Comparison of ENCODE assay signal across 20 mouse cellular contexts in genomic region chr13:99277521-99277920, GRCm38 (mm10).
DNase-seq lines count a peak whose midpoint lies in the region; ATAC-seq and TF ChIP-seq lines count a peak whose summit lies in the region.
"Had no signal": no experiment of that assay in that cellular context is flagged by ENCODE, and none has a peak within 500 bp of the region (broad histone marks: within the 10 kb centered on the region; RNA-seq: fewer than 3 reads in every experiment).

No protein-coding gene starts in this region.

- no peaks in the 10 kb centered on the region for H3K9me3 ChIP-seq in heart, embryonic 10.5 days
- H3K9me3 ChIP-seq in midbrain, embryonic 11.5 days (ENCODE audit: control insufficient read depth, low read length): no peaks in the 10 kb centered on the region
- H3K9me3 ChIP-seq in midbrain, embryonic 10.5 days (replicated peaks): no peaks in the 10 kb centered on the region
- H3K9me3 ChIP-seq: G1E had no signal

- H3K4me1 ChIP-seq in heart, embryonic 10.5 days: peaks cover 4% of the 10 kb centered on the region; the same call in 1 of the 2 replicates
- H3K4me1 ChIP-seq in heart, adult 2 months (ENCODE audit: control insufficient read depth, insufficient read depth, low read length): no peaks in the 10 kb centered on the region
- no peaks in the 10 kb centered on the region for H3K4me1 ChIP-seq in midbrain, embryonic 11.5 days (ENCODE audit: control insufficient read depth, insufficient read depth, low read length)
- no peaks in the 10 kb centered on the region for H3K4me1 ChIP-seq in midbrain, embryonic 10.5 days

- 94% methylated on average over 3 of the region's 3 CpGs for WGBS in heart, embryonic 10.5 days
- WGBS in heart, adult 2 months: 95% methylated on average over 3 of the region's 3 CpGs
- 97% methylated on average over 3 of the region's 3 CpGs for WGBS in midbrain, embryonic 11.5 days
- 94% methylated on average over 3 of the region's 3 CpGs for WGBS in midbrain, embryonic 10.5 days

- no peak overlapping the region for H3K9ac ChIP-seq in heart, adult 2 months (ENCODE audit: low read depth, low read length)
- H3K9ac ChIP-seq in midbrain, embryonic 11.5 days (ENCODE audit: low read length): no peak overlapping the region

- TF ChIP-seq CTCF in heart, adult 2 months (IDR thresholded peaks at IDR 0.05): no peak

- no peak overlapping the region for H3K27ac ChIP-seq in heart, embryonic 10.5 days
- H3K27ac ChIP-seq in heart, adult 2 months: no peak overlapping the region
- H3K27ac ChIP-seq in midbrain, embryonic 11.5 days (ENCODE audit: low read depth, low read length): no peak overlapping the region
- H3K27ac ChIP-seq in midbrain, embryonic 10.5 days (replicated peaks): no peak overlapping the region

- peak; percentile 54 for DNase-seq in heart, adult 11 months
- DNase-seq in heart, postnatal 36 days: no peak
- DNase-seq in heart, embryonic 10.5 days (ENCODE audit: low spot score): peak; percentile 51
- DNase-seq in heart, adult 2 months: no peak
- peak; percentile 76 for DNase-seq in midbrain, embryonic 11.5 days (ENCODE audit: low spot score, missing footprints)
- no peak for DNase-seq in midbrain, embryonic 10.5 days (ENCODE audit: low spot score)
- DNase-seq: adrenal gland, adult 2 months; adrenal gland, adult 8-10 months; adrenal gland, postnatal 10 days; adrenal gland, postnatal 14 days; adrenal gland, postnatal 25 days; adrenal gland, postnatal 36 days; B cell, adult 2 months; cerebellum, adult 11 months; cerebellum, adult 11-12 months; cerebellum, adult 18-20 months had no signal

- no peaks in the 10 kb centered on the region for H3K27me3 ChIP-seq in heart, embryonic 10.5 days (ENCODE audit: insufficient read depth, poor library complexity, severe bottlenecking)
- no peaks in the 10 kb centered on the region for H3K27me3 ChIP-seq in heart, adult 2 months (ENCODE audit: control insufficient read depth, insufficient read depth, low read length)
- no peaks in the 10 kb centered on the region for H3K27me3 ChIP-seq in midbrain, embryonic 11.5 days (ENCODE audit: control insufficient read depth, insufficient read depth, low read length)
- no peaks in the 10 kb centered on the region for H3K27me3 ChIP-seq in midbrain, embryonic 10.5 days (ENCODE audit: low read depth, poor library complexity, severe bottlenecking)
- H3K27me3 ChIP-seq: Patski had no signal

- no peak for TF ChIP-seq EP300 in heart, adult 2 months (IDR thresholded peaks at IDR 0.05; ENCODE audit: insufficient read depth, low read depth, low read length)

- no peak overlapping the region for H3K4me3 ChIP-seq in heart, embryonic 10.5 days
- H3K4me3 ChIP-seq in heart, adult 2 months: no peak overlapping the region
- H3K4me3 ChIP-seq in midbrain, embryonic 11.5 days (ENCODE audit: low read depth, low read length): no peak overlapping the region
- no peak overlapping the region for H3K4me3 ChIP-seq in midbrain, embryonic 10.5 days

- ATAC-seq in midbrain, embryonic 11.5 days (ENCODE audit: low FRiP score): no peak
- ATAC-seq: activated CD4-positive, CD25-positive, alpha-beta regulatory T cell, adult 4 months; CD4-positive, CD25-positive, alpha-beta regulatory T cell, adult 4 months; Patski had no signal

- intact Hi-C loops in heart, postnatal 36 days (cut with DNase I): no loop called here
- intact Hi-C loops in heart, adult 2 months (cut with DNase I): no loop called here

- no peak overlapping the region for H3K4me2 ChIP-seq in midbrain, embryonic 11.5 days

- H3K79me2 ChIP-seq in heart, adult 2 months (replicated peaks; ENCODE audit: control insufficient read depth, insufficient read depth, low read length): no peaks in the 10 kb centered on the region

- no peak for TF ChIP-seq POLR2A in heart, adult 2 months (IDR thresholded peaks at IDR 0.05; ENCODE audit: insufficient read depth, low read depth, low read length)

- no peaks in the 10 kb centered on the region for H3K36me3 ChIP-seq in heart, embryonic 10.5 days
- no peaks in the 10 kb centered on the region for H3K36me3 ChIP-seq in heart, adult 2 months (ENCODE audit: control insufficient read depth, insufficient read depth, low read length)
- no peaks in the 10 kb centered on the region for H3K36me3 ChIP-seq in midbrain, embryonic 11.5 days (ENCODE audit: control insufficient read depth, insufficient read depth, low read length)
- no peaks in the 10 kb centered on the region for H3K36me3 ChIP-seq in midbrain, embryonic 10.5 days
- H3K36me3 ChIP-seq: G1E had no signal

Comparison
In these comparisons a context has a peak if more than half of its experiments do, and no peak if none do; other contexts are left out.
1. DNase-seq: peak in heart, adult 11 months (single experiment), heart, embryonic 10.5 days (single experiment) and midbrain, embryonic 11.5 days (single experiment); none in heart, postnatal 36 days (0 of 2), heart, adult 2 months (0 of 2) and midbrain, embryonic 10.5 days (single experiment).